Mouse (Mus musculus): ENCODE results near the gene Tmem91.

- TF ChIP-seq MAFK (IDR thresholded peaks at IDR 0.05; ENCODE audit: insufficient read depth, low read depth, low read length), result no peak
- no peak for TF ChIP-seq HCFC1 (IDR thresholded peaks at IDR 0.05; ENCODE audit: borderline replicate concordance, insufficient read depth, low read length)
- no peak for TF ChIP-seq ZNF384 (IDR thresholded peaks at IDR 0.05; ENCODE audit: low read depth, low read length)
- no peak for TF ChIP-seq CHD2 (IDR thresholded peaks at IDR 0.05; ENCODE audit: low read depth, low read length)
- TF ChIP-seq ZC3H11A (IDR thresholded peaks at IDR 0.05; ENCODE audit: borderline replicate concordance, low read depth, low read length), result no peak
Observed at GRCm38 (mm10) chr7:25676085-25676781, 1.3 kb upstream of the Tmem91 start.

Data from ES-E14 (cell line).